Mouse (Mus musculus) brain, adult 2 months (tissue): Measurements from ENCODE around the gene Clec10a.

ENCODE experiments used
- DNase-seq: peaks from one replicate; pipeline ENCODE4 v3.0.0; 2011; ENCODE audit warnings: low read depth, low spot score

Gene Clec10a

DNA sequence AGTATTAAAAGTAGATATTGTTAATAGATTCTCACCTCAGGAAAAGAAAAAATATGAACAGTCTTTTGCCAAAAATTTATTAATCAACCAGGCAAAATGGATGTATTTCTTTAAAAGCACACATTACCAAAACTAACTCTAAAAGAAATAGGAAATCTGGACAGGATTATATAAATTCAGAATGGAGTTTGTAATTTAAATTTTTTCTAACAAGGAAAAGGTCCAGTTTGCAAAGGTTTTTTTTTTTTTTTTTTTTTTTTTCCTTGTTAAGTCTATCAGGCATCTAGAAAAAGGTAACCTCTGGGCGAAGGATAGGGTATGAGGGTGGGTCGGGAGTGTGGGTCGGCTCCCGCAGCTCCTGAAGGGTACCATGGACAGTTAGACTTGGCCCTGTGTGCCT is 24.5 kb downstream of the Clec10a start:
- DNase-seq = no peak

DNA sequence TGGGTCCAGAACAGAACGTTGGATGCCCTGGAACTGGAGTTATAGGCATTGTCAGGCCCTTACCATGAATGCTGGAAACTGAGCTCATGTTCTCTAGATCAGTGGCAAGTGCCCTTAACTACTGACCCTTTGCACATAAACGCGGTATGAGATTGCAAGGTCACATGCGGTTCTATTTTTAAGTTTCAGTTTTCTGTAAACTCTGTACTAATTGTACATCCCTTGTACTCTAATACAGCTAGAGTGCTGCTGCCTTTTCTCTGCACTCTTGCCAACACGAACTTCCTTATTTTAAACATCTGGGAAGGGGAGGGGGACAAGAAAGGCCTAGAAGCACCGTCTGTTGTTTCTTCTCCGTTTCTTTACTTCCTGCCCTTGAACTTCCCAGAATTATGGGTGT is 29.1 kb downstream of the Clec10a start:
- no peak for DNase-seq

DNA sequence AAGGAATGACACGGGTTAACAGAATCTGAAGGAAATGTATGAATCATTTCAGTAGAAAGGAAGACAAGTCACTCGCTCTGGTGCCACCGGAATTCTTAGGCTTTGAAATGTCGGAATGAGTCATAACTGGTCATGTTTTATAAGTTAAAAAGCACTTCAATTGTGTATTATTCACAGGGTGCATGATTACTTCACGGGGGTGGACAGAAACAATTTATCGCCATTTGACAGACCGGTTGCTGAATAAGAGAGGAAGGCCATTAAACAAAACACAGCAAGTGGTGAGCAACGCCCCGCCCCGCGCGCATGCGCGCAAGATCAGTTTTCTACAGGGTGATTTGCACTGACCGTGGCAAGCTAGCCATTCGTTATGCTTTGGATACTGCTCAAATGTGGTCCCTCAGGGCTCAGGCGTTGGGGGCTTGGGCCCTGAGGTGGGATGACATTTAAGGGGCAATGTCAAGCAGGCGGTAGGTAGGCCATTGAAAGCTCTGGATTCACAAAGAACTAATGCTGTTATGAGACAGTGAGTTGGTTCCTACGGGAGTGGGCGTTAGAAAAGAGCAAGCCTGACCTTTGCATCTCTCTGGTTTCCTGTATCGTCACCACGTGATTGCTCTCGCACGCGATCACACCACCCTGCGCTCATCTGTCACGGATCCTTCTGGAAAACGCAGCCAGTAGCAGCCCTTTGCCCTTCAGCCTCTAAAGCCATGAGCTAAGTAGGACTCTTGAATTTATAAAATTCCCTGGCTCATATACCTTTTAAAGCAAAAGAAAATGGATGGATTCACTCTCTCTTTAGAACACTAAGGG is 33.5 kb downstream of the Clec10a start:
- peak; percentile 33 for DNase-seq

DNA sequence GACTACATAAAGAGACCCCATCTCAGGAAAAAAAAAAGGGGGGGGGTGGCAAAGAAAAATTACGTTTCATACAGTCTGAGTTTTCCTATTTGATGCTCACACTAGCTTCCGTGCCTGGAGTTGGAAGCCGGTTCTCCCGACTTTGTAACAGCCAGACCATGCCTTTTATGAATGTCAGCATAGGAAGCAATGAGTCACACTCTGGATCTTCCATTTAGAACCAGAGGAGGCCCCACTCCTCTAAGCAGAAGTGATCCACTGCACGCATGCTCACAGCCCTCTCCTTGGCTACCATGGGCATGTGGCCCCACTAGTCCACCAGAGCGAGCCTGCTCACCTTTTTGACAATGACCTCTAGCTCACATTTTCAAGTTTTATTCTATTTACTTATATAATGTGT is 35.2 kb downstream of the Clec10a start:
- DNase-seq = peak; percentile 12

DNA sequence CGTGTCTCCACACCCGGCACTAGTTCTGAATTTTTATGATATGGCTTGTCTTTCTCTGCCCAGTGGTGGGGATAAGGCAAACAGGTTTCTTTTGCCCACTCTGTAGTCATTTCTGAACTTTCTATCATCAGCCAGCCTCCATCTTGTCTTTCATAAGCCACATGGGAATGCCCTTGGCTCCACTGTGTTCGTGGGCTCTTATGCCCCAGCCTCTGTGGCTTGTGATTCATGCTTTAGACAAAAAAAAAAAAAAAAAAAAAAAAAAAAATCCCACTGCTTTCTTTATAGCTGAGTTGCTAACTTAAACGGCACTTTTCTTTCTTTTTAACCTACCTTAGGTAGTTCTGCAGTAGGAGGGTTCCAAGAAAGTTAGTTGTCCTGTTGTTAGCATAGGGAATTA is 36.2 kb downstream of the Clec10a start:
- DNase-seq = no peak

DNA sequence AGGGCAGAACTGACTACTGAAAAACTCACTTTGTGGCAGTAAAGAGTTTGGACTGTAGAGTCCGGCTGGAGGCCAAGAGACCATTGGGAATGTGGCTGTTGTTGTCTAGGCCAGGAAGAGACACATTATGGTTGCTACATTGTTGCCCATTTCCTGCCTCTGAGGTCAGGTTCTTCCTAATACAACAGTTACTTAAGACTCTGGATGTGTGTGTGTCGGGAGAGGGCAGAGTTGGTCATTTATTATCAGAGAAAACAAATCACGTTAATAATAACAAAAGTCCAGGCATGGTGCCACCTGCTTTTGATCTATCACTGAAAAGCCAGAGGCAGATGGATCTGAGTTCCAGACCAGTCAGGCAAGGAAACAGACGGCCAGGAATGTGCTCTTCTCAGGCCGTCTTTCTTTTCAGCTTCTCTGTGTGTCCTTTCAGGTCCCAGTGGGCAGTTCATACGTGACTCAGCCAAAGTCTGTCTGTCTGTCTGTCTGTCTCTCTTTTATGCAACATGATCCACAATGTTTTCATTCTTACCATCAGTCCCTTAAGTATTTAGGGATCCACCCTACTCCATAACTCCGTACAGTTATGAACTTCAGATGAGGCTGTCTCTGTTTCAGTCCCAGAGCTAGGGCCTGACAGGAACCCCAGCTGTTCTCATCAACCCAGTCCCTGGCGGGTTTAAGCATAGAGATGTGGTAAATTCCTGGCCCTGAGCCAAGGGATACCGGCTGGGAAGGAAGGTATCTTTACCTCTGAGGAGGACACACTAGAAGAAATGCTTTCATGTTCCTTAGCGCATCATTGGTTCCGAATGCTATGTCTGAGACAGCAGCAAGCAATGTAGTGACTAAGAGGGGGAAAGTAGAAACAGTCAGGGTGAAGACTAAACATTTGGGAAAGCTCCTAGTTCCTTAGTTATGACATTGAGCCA is 37.6 kb downstream of the Clec10a start:
- no peak for DNase-seq

DNA sequence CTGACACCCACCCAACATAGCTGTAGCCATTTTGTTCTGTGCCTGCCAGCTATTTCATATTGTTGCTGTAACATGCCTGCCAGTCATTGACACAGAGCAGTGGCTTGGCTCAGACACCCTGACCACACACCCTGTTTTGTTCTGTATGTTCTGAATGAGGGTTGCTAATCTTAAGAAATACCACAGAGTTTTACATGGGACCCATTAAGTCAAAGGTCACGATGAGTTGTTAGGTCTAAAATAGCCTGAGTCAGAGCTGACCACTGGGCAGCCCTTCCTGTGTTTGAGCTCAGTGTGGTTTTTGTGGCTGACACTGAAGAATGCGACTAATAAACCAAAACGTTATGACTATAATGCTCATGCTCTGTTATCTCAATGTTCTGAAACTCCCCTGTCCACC is 42.3 kb downstream of the Clec10a start:
- no peak for DNase-seq

DNA sequence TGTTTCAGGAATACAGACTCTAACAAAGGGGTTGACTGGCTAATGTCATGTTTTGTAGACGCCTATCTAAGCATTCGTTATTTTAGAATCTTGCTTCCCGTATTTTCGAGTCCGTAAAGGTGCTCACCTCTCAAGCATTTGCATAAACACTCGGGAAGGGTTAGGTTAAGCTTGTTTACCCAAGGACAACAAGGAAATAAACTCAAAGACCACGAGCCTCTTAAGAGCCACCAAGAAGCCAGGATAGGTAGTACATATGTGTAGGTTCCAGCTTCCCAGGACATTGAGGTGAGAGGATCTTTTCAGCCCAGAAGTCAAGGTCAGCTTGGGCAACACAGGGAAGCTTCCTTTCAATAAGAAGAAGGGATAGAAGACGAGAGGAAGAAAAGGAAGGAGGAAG is 43.1 kb downstream of the Clec10a start:
- DNase-seq = no peak

DNA sequence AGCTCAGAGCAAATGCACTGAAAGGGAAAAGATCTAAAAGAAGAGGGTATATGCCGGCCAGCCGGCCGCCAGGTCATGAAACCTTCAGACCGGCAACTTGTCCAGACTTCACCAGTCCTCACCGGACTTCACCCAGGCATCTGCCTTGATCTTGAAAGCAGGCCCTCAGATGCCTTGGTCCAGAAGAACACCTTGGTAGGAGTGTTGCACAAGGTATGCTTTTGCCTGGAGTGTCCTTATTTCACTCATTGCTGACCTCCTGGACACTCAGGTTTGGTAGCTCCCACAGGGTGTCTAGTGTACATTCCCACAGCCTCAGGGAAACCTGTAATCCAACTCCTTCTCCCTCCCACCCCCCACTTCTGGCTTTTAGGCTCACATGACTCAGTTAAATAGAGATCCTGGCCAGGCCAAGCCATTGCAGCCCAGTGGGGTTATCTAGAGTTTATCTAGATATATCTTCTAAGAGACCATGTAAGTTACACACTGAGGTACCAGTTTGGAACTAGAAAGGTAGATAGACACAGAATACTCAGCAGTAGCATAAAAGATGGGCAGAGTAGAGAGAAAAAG is 44.1 kb downstream of the Clec10a start:
- DNase-seq = no peak

DNA sequence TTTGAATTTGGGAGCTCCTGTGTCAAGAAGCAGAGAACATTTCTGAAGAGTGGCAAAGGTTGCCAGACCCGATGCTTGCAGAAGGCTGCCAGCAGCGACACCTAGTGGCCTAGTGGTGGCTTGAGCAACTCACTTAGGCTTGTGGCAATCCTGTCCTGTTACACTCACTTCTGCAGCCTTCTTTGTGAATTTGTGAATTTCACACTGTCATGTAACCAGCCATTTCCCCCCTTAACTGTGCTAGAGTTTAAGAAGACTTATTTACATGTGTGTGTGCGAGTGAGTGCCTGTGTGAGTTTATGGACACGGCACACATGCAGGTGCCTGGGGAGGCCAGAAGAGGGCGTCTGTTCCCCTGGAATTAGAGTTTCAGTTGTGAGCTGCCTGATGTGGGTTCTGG is 45.7 kb downstream of the Clec10a start:
- peak; percentile 90 for DNase-seq

DNA sequence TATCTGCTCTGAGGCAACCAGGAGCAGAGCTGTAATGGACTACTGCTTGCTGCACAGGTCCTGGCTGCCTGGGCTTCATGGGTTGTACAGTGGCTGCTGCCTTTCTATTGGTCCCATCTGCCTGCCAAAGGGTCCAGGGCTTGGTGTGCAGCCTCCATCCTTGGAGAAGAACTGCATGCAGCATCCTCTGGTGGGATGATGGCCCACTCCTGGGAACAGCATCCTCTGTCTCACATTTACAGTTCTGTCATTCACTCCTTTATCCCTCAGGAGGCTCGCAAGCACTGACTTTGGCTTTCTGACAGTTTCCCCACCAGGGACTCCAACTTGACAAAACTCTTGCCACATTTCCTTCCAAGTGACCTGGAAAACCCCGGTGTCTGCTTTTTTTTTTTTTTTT is 50.8 kb downstream of the Clec10a start:
- no peak for DNase-seq

DNA sequence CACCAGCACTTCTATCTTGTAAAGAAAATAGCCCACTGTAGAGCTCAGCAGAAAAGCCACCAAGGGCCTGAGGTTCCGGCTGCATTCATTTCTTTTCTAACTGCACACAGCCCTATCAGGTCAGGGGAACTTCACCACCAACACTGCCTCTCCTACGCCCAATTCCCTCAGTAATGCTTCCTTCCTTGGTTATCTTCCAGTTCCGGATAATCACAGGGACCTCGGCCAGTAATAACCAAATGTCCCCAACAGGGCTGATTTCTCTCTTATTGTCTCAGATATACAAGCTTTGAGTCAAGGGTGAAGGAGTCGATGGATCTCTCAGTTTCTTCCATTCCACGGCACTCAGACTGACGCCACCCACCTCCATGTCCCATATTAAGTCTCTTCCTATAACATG is 51.3 kb downstream of the Clec10a start:
- no peak for DNase-seq

DNA sequence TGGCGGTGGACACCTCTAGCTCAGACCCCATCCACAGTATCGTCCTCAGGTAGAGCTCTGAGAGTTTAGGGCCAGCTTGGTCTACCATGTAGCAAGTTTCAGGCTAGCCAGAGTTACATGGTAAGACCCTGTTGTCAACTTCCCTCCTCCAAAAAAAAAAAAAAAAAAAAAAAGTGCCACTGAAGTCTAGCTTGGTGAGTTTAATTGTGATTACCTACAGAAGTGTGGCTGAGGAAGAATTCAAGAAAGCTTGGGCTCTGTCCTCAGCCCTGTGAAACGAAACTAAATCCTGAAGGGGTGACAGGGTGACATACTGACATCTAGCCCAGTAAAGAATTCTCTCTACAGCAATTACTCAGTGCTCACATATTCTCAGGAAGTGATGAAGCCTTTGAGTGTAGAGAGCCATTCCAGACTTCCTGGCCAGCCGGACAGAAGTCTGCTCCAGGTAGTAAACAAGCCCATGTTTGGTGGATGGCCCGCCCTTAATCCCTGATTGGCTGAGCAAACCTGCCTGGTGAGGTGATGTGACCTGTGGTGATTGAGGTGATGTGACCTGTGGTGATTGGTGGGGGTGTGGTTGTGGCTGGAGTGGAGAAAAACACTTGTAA is 52.9 kb downstream of the Clec10a start:
- DNase-seq = no peak

DNA sequence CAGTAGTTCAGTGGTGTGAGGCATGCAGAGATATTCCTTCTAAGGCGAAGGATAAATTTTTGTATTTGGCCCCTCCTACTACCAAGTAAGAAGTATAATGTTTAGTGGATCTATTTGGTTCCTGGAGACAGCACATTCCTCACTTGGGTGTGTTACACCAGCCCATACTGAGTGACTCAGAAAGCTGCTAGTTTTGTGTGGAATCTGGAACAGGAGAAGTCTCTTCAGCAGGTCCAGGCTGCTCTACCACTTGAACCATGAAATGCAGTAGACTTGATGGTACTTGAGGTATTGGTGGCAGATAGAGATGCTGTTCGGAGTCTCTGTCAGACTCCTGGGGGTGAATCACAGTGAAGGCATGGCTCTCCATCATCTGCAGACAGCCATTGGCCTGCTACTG is 54.7 kb downstream of the Clec10a start:
- no peak for DNase-seq

DNA sequence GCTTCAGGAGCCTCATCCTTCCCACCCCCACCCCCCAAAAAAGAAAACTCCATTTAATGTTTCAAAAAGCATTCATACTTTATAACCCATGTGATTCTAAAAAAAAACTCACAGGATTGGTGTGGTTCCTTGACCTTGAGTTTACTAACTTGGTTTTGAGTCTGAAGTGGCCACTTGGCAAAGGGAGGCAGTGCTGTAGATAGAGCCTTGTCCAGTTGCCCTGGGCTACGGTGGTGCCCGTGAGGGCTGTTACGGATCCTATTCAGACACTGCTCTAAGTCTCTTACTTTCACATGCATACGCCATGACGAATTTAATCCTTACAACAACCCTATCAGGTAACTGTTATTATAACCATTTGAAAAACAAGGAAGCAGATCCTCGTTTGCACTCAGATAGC is 56.0 kb downstream of the Clec10a start:
- no peak for DNase-seq

DNA sequence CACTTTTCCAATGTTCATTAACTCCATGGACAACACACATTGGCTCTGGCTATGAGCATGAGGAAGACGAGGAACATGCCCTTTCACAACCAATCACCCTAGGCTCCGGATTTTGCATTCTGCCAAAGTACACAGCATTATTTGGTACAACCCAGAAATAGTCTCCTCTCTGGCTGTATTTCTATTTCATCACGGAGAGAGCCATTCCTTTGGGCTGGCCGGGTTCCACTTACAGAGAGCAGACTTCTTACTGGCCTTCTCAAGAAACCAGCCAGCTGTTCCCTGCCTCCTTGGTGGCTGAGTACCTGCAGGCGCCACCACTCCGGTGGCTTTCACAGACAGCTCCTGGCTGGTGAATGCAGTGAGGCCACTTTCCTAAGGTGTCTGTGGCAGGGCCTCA is 56.4 kb downstream of the Clec10a start, which contains the start of gene Slc16a11:
TSS of gene Slc16a11 (plus strand) at position 330 of the 400 bp plus-strand sequence.
- DNase-seq = no peak

DNA sequence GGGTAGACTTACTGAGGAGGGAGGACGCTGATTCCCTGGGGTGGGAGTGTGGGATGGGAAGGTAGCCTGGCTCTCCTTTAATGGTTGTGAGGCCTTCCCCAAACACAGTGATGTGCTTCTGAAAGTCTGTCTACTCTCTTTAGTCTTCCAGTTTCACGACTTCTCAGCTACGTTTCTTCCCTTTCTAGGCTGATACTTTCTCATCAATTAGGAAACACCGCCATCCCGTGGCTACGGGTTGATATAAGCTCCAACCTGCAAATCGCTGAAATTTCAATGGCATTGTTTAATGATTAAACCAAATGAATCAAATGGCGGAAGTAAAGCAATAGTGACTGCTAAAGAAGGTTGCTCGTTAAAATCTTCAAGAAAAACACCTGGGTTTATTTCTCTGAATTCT is 56.9 kb downstream of the Clec10a start:
- DNase-seq = peak; percentile 92

DNA sequence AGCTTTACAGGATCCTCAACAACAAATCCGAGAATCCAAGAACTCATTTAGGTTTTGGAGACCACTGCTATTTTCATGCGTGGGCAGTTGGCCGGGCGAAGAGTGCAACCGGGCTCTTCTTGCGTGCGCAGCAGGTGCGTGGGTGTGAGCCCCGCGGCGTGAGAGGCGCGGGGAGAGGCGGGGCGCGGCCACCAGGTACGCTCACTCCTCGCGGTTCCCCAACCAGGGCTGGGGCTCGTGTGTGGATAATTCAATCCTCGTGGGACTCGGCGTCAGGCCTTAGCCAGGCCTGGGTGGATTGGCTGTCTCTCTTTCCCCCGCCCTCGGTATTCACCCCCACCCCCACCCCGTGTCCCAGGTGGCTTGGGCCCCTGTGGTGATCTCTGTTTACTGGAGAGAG is 57.7 kb downstream of the Clec10a start:
- peak; percentile 91 for DNase-seq

DNA sequence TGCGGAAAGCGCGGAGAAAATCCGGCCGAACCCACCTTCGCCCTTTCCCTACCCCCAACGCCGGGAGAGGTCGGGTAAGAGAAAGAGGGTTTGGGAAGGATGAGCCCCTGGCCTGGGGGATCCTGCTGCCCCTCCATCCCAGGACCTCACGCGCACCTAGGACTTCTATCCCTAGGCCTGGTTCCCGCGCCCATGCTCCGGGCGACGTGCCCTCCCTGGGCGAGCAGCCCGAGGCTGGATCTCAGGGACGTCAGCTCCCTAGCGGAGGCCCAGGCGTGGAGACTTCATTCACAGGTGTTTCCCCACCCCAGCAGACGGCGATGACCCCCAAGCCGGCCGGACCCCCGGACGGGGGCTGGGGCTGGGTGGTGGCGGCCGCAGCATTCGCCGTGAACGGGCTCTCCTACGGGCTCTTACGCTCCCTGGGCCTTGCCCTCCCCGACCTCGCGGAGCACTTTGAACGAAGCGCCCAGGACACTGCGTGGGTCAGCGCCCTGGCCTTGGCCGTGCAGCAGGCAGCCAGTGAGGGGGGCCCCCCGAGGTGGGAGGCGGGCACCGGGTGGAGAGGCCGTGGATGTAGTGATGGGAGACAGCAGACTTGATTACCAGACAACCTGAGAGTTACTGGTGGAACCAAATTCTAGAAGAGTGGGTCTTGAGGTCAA is 58.3 kb downstream of the Clec10a start:
- peak; percentile 56 for DNase-seq

DNA sequence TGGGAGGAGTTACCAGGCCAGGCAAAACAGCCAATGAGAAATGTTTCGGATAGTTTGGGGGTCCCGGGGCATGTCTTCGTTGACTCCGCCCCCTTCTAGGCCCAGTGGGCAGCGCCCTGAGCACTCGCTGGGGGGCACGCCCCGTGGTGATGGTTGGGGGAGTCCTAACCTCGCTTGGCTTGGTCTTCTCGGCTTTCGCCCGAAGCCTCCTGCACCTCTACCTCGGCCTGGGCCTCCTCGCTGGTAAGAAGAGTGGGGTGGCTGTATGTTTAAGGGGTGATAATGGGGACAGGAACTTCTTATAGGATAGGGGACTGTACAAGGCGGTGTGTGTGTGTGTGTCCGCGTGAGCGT is 58.8 kb downstream of the Clec10a start:
- DNase-seq = no peak

DNA sequence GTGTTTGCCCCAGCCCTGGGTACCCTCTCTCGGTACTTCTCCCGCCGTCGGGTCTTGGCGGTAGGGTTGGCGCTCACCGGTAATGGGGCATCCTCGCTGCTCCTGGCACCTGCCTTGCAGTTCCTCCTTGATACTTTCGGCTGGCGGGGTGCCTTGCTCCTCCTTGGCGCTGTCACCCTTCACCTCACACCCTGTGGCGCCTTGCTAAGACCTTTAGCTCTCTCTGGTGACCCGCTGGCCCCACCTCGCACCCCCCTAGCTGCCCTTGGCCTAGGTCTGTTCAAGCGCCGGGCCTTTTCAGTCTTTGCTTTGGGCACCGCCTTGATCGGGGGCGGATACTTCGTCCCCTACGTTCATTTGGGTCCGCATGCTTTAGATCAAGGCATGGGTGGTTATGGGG is 59.3 kb downstream of the Clec10a start:
- no peak for DNase-seq

DNA sequence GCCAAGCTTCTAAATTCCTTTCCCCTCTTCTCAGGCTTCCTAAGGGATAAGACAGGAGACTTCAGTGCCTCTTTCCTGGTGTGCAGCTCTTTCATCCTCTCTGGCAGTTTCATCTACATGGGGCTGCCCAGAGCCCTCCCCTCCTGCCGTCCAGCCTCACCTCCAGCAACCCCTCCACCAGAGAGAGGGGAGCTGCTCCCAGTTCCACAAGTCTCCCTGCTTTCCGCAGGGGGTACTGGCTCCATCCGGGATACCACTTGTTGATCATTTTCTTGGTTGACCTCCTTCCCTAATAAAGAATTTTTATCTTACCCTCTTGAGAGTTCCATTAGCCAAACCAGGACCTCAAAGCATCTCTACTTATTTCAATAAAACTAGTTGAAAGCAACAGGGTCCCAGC is 60.1 kb downstream of the Clec10a start:
- no peak for DNase-seq
